Mouse (Mus musculus): ENCODE measurements around the gene Ppp2r5a. TPM values are rescaled to one million over a fixed set of nuclear protein-coding genes. Genes with fewer than 3 reads are reported as not detected.

The Ppp2r5a gene
- polyA plus RNA-seq, 1 experiment from 2014 or later: 10.5 TPM

DNA sequence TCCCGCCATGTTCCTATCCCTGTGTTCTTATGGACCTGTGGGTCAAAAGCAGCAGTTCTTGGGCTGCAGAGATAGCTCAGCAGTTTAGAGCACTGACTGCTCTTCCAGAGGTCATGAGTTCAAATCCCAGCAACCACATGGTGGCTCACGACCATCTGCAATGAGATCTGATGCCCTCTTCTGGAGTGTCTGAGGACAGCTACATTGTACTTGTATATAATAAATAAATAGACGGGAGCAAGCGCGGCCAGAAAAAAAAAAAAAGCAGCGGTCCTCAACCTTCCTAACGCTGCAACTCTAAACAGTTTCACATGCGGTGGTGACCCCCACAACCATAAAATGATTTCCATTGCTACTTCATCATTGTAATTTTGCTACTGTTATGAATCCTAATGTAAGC is 86.3 kb downstream of the Ppp2r5a start:
- no peaks in the 10 kb centered on the region for H3K27me3 ChIP-seq
- H3K4me1 ChIP-seq: peaks cover 11% of the 10 kb centered on the region
- peak overlapping the region; percentile 82 for H3K4me2 ChIP-seq (replicated peaks)
- ATAC-seq (replicated peaks): no peak
- H3K9me3 ChIP-seq: no peaks in the 10 kb centered on the region
- H3K9ac ChIP-seq (replicated peaks): no peak overlapping the region
- H3K27ac ChIP-seq (replicated peaks): no peak overlapping the region
- H3K4me3 ChIP-seq: peak overlapping the region; percentile 71; the same call in 1 of the 2 replicates
- WGBS: 86% methylated on average over 8 of the region's 8 CpGs
- no peaks in the 10 kb centered on the region for H3K36me3 ChIP-seq

DNA sequence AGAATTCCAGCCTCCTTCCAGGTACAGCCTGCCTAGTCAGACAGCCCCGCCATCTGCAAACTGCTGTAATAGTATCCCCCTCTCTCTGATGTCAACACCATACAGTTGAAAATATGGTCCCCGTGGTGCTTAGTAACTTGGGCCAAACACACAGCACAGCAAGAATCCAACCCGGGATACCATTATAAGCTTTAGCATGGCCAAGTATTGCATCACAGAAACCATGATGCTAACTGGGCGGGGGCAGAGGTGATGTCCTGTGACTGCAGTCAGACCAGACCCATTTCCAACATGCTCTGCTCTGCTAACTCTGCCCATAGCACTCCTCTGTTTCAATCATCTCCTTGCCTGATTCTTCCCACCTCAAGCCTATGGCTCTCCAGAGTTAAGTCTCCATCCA is 89.1 kb downstream of the Ppp2r5a start:
- no peak for ATAC-seq (replicated peaks)
- Histone ChIP-seq H3K4me2 (replicated peaks) (no peak overlapping the region), H3K9ac (replicated peaks) (no peak overlapping the region), H3K36me3 (no peaks in the 10 kb centered on the region), H3K9me3 (no peaks in the 10 kb centered on the region), H3K27ac (replicated peaks) (no peak overlapping the region), H3K4me1 (peaks cover 11% of the 10 kb centered on the region), H3K27me3 (no peaks in the 10 kb centered on the region), H3K4me3 (no peak overlapping the region)
- 73% methylated on average over 4 of the region's 4 CpGs for WGBS

DNA sequence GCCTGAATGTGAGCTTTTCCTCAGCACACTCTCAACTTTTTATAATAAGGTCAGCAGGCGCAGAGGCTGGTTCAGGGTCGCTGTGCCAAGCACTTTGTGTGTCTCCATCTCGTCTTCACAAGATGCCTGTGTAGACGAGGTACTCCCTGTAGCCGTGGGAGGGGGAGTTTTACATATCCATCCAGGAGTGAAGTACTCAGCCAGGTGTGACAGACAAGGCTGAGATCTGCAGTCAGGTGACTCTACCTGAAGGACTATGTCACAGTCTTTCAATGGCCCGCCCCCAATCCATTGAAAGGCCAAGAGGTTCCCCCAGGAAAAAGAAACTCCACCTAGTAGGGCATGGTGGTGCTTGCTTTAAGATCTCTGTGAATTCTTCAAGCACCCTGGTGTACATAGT is 89.9 kb downstream of the Ppp2r5a start:
- Histone ChIP-seq H3K4me3 (no peak overlapping the region), H3K36me3 (no peaks in the 10 kb centered on the region), H3K4me2 (replicated peaks) (0 out of 2 replicates have a peak overlapping the region, but pooled peaks have one; percentile 40), H3K4me1 (peaks cover 11% of the 10 kb centered on the region), H3K9me3 (no peaks in the 10 kb centered on the region), H3K9ac (replicated peaks) (no peak overlapping the region), H3K27me3 (no peaks in the 10 kb centered on the region), H3K27ac (replicated peaks) (no peak overlapping the region)
- WGBS: 73% methylated on average over 6 of the region's 6 CpGs
- no peak for ATAC-seq (replicated peaks)

DNA sequence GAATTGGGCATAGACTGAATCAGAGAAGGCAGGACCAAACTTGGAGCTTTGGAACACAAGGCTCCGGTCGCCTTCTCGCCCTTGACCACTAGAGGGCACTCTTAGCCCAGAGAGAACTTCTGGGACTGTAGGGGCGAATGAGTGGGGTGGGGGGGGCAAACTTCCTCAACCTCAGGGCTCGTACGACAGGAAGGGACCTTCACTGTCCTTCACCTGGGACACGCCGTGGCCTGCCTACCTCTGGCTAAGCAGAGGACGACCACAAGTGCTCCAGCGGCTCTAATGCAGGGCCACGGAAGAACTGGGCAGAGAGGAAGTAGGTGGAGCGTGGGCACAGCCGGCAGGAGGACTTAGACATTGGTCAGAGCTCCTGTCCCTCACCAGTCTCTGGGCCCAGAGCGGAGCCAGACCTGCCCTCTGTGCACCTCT is 90.5 kb downstream of the Ppp2r5a start:
- Histone ChIP-seq H3K27me3 (no peaks in the 10 kb centered on the region), H3K4me2 (replicated peaks) (peak overlapping the region; percentile 40), H3K9ac (replicated peaks) (peak overlapping the region; percentile 46), H3K4me3 (peak overlapping the region; percentile 44), H3K4me1 (peaks cover 10% of the 10 kb centered on the region), H3K27ac (replicated peaks) (no peak overlapping the region), H3K9me3 (no peaks in the 10 kb centered on the region), H3K36me3 (peaks cover 4% of the 10 kb centered on the region; the same call in 1 of the 2 replicates)
- WGBS: under 1% methylated on average over 14 of the region's 14 CpGs
- ATAC-seq (replicated peaks): peak; percentile 81

DNA sequence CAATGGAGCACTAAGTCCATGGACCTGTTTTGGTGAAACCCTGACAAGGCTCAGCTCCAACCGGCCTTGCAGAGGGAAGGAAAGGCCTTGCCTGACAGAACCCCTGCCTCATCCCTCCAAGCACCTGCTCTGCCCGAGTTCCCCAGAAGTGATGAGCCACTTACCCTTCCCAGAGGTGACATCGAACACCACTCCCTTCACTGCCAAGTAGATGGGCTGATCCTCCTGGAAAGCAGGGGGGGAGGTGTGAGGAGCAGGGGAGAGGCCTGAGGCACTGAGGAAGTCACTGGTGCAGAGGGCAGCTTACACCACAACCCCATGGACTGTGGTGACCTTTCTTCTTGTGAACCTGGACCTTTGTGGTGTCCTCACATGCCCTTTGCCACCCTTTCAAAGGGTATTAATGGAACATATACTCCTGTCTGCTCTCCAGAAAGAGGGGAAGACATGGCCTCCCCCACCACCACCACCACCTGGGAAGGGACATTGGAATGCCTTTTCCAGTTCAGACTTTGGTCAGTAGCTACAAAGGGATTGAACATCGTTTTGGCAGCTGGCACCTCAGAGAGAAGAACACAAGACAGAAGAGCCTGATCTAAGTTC is 91.7 kb downstream of the Ppp2r5a start:
- H3K4me3 ChIP-seq: no peak overlapping the region
- H3K4me1 ChIP-seq: peaks cover 4% of the 10 kb centered on the region; the same call in 1 of the 2 replicates
- no peak for ATAC-seq (replicated peaks)
- peaks cover 4% of the 10 kb centered on the region; the same call in 1 of the 2 replicates for H3K36me3 ChIP-seq
- no peaks in the 10 kb centered on the region for H3K9me3 ChIP-seq
- WGBS: 73% methylated on average over 4 of the region's 4 CpGs
- no peak overlapping the region for H3K4me2 ChIP-seq (replicated peaks)
- H3K27me3 ChIP-seq: no peaks in the 10 kb centered on the region
- H3K9ac ChIP-seq (replicated peaks): no peak overlapping the region
- no peak overlapping the region for H3K27ac ChIP-seq (replicated peaks)

DNA sequence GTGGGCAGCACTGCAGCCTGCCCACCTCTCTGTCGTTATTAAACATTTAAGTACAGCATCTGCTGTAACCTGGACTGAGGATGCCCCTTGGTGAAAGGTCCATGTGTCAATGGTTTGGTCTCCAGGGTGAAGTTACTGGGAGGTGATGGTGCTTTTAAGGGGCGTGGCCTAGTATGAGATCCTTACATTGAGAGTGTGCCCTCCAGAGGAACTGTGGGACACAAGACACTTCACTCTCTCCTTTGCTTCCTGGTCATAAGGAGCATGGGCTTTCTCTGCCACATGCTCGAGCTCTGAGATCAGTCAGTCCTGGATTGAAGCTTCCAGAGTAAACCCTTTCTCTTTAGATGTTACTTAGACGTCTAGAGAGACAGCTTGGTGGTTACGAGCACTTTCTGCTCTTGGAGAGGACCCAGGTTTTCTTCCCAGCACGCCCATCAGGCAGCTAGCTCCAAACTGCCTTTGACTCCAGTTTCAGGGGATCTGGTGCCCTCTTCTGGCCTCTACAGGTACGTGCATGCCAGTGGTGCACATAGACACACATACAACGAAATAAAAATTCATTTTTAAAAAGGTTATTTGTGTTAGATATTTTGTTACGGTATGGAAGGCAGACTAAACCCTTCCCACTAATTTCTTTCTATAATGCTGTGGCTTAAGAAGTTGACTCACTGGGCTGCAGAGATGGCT is 95.2 kb downstream of the Ppp2r5a start:
- Histone ChIP-seq H3K4me1 (peaks cover 4% of the 10 kb centered on the region; the same call in 1 of the 2 replicates), H3K36me3 (peaks cover 4% of the 10 kb centered on the region; the same call in 1 of the 2 replicates), H3K4me2 (replicated peaks) (no peak overlapping the region), H3K4me3 (no peak overlapping the region), H3K9me3 (no peaks in the 10 kb centered on the region), H3K27ac (replicated peaks) (no peak overlapping the region), H3K27me3 (no peaks in the 10 kb centered on the region), H3K9ac (replicated peaks) (no peak overlapping the region)
- 86% methylated on average over 9 of the region's 9 CpGs for WGBS
- ATAC-seq (replicated peaks): no peak

DNA sequence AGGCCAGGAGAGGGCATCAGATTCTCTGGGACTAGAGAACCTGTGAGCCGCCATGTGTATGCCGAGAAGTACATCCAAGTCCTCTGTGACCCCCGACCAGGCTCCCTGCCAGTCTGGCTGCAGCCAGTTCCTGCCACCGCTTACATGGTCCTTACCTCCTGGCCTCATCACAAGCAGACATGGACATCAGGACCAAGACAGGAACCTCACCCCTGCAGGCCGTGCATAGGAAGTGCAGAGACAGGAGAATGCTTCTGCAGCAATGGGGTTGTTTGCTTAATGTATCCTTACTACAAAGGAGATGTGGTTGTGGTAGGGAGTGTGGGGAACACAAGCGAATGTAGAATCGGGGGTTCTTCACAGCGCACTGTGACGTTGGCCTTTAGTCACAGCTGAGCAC is 96.8 kb downstream of the Ppp2r5a start:
- H3K36me3 ChIP-seq: peaks cover 4% of the 10 kb centered on the region; the same call in 1 of the 2 replicates
- H3K9ac ChIP-seq (replicated peaks): no peak overlapping the region
- H3K9me3 ChIP-seq: no peaks in the 10 kb centered on the region
- no peak overlapping the region for H3K4me2 ChIP-seq (replicated peaks)
- no peak overlapping the region for H3K4me3 ChIP-seq
- WGBS: 89% methylated on average over 9 of the region's 9 CpGs
- no peaks in the 10 kb centered on the region for H3K4me1 ChIP-seq
- H3K27ac ChIP-seq (replicated peaks): no peak overlapping the region
- no peaks in the 10 kb centered on the region for H3K27me3 ChIP-seq
- ATAC-seq (replicated peaks): no peak

DNA sequence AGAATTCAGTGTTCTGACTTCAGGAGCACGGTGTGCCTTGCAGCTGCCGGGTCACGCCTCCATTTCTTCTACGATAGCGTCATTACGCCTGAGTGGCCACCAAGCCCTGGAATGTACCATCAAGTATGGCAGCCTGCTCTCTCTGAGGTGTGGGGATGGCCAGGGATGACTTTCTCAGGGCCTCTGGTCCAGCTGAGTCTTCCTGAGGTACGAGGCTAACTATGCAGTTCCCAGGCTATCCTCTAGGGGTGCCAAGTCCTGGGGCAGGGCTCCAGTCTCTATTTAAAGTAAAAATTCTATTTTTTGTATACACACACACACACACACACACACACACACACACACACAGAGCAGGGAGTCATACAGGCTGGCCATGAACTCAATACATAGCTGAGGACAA is 97.5 kb downstream of the Ppp2r5a start:
- no peak for ATAC-seq (replicated peaks)
- WGBS: 61% methylated on average over 7 of the region's 7 CpGs
- Histone ChIP-seq H3K4me3 (no peak overlapping the region), H3K36me3 (peaks cover 4% of the 10 kb centered on the region; the same call in 1 of the 2 replicates), H3K4me1 (no peaks in the 10 kb centered on the region), H3K27me3 (no peaks in the 10 kb centered on the region), H3K4me2 (replicated peaks) (no peak overlapping the region), H3K9ac (replicated peaks) (no peak overlapping the region), H3K27ac (replicated peaks) (no peak overlapping the region), H3K9me3 (no peaks in the 10 kb centered on the region)

DNA sequence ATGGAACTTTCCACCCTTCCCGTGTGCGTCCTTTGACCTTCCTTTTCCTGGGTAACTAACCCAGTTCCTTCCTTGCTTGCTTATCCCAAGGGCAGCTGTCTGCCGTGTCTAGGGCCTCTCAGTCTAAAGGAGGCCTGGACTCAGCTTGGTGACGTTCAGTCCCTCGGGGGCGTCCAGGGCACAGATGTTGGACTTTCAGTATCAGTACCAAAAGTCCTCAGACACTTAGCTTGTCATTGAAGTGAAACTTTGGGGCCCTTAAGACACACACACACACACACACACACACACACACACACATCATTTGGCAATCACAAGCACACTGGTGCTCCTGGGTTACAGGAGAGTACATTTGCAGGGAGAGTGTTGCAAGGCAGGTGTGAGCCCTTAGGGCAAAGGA is 98.9 kb downstream of the Ppp2r5a start:
- Histone ChIP-seq H3K4me1 (no peaks in the 10 kb centered on the region), H3K9ac (replicated peaks) (no peak overlapping the region), H3K4me3 (no peak overlapping the region), H3K9me3 (no peaks in the 10 kb centered on the region), H3K36me3 (peaks cover 4% of the 10 kb centered on the region; the same call in 1 of the 2 replicates), H3K27ac (replicated peaks) (no peak overlapping the region), H3K4me2 (replicated peaks) (no peak overlapping the region), H3K27me3 (no peaks in the 10 kb centered on the region)
- ATAC-seq (replicated peaks): no peak
- WGBS: 68% methylated on average over 6 of the region's 6 CpGs

DNA sequence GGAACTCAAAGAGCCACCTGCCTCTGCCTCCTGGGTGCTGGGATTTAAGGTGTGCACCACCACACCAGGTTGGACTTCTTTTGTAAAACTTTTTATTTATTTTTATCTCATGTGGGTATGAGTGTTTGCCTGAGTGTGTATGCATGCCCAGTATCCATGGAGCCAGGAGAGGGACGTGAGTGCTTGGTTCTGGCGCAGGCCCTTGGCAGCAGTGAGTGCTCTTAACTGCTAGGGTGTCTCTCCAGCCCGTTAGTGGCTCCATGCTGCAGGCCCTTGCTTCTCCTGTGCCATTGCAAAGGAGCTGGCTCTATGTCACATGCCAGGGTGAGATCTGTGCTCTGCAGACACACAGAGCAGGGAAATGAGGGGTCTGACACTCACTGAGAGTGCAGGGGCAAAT is 99.3 kb downstream of the Ppp2r5a start:
- Histone ChIP-seq H3K27me3 (no peaks in the 10 kb centered on the region), H3K4me1 (no peaks in the 10 kb centered on the region), H3K4me2 (replicated peaks) (no peak overlapping the region), H3K36me3 (peaks cover 4% of the 10 kb centered on the region; the same call in 1 of the 2 replicates), H3K9ac (replicated peaks) (no peak overlapping the region), H3K27ac (replicated peaks) (no peak overlapping the region), H3K4me3 (no peak overlapping the region), H3K9me3 (no peaks in the 10 kb centered on the region)
- no peak for ATAC-seq (replicated peaks)
- 74% methylated on average over 3 of the region's 3 CpGs for WGBS

Data from forebrain, embryonic 15.5 days (tissue).